Mouse (Mus musculus) adrenal gland, postnatal 10 days (tissue): ENCODE results near the gene Map1s. TPM values are rescaled to one million over a fixed set of nuclear protein-coding genes. Genes with fewer than 3 reads are reported as not detected.

Experiments used
- DNase-seq: peaks from one replicate; pipeline ENCODE4 v3.0.0; 2021; ENCODE audit warnings: mixed read lengths
- long read RNA-seq, 2 experiments: library from polyadenylated mRNA; stranded (forward); transcript quantifications; one replicate each; pipeline ENCODE4 v2.0.0; 2021
- total RNA-seq, 2 experiments: library from RNA; stranded (reverse); gene quantifications; 2 replicates each; pipeline ENCODE4 v1.2.3; 2021

Gene Map1s
- total RNA-seq, result 10 to 100 TPM; 26.7 to 30.2 TPM
- long read RNA-seq, experiment 1, partial matches to known transcripts, result 13 of 16 reads
- long read RNA-seq, experiment 1, other reads (novel, unspliced or antisense), result 1 of 16 reads
- long read RNA-seq, experiment 2, transcript Map1s-201 (7 exons, 3,314 nt), result major isoform, 12 of 19 reads
- long read RNA-seq, experiment 2, partial matches to known transcripts, result 3 of 19 reads
- long read RNA-seq, experiment 2, other reads (novel, unspliced or antisense), result 4 of 19 reads

DNA sequence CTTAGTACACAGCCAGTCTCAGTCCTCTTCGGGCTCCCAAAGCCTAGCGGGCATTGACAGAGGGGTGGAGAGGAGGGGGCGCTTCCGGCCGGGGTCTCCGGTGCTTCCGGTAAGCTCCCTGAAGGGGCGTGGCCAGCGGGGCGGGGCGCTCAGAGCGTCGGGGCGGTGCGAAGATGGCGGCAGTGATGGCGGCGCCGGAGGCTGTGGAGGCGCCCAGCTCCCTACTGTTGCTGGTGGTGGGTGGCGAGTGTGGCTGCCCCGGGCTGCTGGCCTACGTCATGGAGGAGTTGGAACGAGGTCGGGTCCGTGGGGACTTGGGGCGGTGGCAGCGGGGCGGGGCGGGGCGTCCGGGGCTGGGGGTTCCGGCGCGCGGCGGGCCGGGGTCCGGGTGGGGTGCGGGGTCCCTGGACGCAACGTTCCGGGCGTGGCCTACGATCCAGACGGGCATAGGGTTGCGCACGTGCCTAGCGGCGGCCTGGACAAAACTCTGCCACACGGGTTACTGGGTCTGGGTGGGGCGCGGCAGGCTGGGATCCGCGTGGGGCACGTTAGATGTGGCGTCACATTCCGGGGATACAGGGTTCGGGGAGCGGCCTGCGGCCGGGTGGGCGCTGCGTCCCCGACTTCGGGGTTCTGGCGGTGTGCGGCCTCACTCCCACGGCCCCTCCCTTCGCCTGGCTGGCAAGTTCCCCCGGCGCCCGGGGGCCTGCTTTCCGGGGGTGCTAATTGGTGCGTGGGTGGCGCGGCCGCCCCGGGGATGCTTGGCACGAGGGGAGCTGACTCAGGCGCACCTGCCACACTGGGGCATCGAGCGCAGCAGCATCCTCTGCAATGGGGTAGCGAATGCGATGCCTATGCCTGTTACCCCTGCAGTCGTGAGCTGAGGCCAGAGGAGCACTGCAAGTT is at the start of gene Map1s:
Gene Map1s (plus strand): TSS at position 102 of the 906 bp plus-strand sequence.
- peak; percentile 86 for DNase-seq

DNA sequence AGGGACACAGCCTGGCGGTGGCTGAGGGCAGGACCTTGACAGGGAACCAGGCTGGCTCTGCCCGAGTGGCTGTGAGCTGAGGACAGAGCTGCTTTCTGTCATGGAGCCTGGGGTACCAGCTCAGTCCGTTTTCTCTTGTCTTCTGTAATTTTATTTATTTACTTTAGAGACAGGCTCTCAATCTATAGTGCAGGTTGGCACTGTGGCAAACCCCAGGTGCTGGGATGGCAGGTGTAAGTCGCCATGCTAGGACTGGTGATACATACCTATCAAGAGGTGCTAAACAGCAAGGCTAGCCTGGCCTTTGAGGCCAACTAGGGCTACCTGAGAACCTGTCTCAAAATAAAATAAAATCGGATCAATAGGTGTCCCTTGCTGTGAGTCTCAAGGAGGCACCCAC is 49.7 kb upstream of the Map1s start:
- DNase-seq, result no peak

DNA sequence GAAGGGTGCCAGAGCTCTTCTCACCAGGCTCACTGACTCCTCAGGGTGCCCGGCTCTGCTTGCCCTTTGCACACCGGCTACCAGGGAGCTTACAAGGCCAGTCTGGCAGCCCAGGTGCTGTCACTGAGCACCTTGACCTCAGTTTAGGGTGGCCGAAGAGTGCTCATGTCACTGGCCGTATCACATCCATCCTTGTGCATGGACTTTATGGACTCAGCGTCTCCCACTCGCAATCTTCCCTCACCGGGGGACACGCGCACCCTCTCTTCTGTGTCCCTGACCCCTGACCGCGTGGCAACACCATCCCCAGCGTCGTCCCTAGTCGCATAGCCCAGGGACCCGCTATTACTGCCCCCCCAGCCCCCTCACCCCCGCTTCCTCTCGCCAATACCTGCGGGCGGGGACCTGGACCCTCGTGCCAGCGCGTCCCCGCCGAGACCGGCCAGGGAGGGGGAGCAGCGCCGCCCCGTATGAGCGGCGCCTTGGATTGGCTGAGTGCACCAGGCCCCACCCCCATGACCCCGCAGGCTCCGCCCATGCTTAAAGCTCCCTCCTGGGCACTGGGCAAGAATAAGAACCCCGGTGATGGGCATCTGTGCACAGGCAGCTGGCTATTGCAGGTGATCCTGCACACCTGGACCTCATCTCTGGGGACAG is 49.1 kb upstream of the Map1s start:
- DNase-seq, result peak; percentile 88

DNA sequence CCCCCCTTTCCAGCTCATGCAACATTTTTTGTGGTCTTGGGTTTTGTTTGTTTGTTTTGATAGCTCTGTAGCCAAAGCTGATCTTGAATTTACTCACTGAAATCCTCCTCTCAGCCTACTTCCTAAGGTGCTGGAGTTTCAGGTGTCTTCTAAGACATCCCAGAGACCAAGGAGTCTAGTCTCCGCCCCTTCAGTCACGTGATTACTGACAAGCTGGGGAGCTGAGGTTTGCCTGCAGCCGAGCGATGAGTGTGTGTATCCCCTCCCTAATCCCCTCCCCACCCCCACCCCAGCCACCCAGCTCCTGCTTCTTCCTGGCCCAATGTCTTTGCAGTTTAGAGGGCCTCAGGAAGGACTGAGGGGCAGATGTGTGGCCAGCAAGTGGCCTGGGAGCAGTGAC is 48.2 kb upstream of the Map1s start:
- no peak for DNase-seq

DNA sequence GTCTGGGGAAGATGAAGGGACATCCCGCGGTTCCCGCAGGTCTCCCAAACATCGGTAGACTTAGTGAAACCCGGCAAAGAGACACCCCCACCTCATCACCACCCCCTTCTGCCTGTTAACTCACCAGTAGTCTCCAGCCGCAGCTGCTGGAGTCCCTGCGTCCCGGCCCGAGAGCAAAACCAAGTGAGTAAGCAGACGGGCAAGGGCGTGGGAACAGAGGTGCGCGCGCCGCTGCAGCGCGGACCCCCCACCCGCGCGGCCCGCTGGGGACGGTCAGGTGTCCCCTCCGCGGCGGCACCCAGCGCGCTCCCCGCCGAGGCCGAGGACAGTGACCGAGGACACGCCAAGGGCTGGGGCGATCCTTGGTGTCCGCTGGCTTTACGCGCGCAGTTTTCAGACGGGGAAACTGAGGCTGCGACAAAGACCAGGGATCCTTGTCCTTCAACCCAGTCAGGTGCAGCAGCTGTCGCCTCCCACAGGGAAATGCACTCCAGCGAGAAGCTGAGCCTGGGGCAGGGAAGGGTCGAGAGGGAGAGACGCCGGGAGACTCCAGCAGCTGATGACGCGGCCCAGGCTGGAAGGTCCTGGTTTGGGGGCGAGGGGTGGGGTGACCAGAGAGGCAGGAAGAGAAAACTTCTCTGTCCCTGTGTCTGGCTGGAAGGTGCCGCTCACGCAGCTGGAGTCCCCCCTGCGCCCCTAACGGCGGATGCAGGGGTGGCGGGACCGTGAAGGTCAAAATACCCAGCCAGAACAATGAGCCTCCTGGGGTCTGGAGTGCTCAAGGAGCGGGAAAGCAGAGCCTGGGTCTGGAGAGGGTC is 42.7 kb upstream of the Map1s start, which contains the start of gene Kcnn1:
Gene Kcnn1 (minus strand): TSS at position 435 of the 818 bp plus-strand sequence.
- DNase-seq, result no peak

DNA sequence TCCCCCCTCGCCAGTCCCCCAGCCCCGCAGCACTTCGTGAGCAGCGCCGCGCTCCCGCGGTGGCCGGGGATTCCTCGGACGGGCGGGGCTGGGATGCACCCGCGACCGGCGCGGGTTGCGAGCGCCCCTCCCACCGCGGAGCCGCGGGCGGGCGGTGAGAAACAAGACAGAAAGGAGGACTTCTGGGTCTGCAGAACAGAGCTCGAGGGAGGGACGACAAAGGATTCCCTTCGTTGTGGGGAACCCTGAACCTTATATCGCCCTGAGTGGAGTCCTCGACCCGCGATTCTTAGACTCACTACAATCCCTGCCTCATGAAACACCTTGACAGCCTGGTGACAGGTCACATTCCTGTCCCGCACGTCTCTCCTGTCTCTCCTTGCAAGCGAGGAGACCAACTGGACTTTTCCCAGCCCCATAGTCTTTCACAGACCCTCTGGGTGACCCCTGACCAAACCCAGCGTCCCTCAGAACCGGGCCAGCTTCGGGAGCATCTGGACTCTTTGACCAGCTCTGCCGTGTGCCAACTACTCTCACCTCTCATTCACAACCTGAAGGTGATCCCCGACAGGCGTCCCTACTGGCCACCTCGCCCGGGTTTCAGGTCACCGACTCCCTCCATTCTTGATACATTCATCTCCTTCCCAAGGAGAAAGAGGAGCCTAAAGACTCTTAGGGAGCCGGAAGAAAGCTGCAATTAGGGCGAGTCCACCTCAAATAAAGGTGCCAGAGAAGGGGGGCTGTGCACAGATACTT is 41.6 kb upstream of the Map1s start:
- peak; percentile 39 for DNase-seq

DNA sequence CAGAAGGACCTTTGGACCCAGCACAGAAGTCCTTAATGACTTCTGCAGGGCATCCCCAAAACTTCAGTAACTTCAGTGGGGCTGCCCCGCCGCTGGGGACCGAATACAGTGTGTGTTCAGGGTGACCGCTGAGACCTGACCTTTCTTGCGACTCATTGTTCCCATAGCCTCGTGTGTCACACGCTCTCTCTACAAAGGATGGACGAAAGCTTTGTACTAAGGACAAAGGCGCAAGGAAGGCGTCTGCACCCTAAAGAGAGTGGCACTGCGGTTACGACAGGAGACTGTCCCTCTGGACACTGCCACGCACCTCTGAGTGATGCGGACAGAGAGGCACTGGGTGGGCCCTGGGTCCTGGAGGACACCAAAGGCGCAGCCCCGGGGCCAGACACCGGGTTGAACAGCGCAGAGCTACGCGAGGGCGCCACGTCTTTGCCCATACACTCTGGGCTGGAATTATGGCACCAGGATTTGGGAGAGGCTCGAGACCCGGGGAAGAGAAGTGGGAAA is 41.0 kb upstream of the Map1s start:
- peak; percentile 44 for DNase-seq

DNA sequence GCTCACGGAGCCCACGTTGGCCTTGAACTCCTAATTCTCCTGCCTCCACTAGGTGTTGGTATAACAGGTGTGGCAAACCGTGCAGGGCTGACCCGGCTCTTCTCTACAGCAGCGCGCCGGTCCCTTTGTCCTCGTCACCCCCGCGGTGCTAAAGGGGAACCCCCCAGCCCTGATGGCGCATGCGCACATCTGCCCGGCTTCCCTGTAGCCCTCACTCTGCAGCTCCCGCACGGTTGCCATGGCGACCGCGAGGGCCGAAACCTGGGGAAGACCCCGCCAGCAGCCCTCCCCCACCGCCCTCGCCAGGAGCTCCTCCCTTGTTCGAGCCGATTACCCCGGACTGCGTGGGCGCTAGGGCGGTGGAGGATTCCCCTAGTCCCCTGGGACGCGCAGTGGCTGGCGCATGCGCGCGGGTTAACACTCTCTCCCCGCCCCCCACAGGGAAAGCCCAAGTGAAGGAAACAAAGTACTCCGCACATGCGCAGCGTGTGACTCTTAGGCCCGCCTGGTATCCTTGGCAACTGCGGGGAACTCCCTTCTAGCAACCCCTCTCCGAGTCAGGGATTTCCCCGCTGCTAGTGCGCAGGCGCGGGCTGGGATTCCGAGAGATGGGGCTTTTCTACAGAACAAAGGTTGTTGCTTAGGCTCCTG is 40.3 kb upstream of the Map1s start:
- DNase-seq, result peak; percentile 99

DNA sequence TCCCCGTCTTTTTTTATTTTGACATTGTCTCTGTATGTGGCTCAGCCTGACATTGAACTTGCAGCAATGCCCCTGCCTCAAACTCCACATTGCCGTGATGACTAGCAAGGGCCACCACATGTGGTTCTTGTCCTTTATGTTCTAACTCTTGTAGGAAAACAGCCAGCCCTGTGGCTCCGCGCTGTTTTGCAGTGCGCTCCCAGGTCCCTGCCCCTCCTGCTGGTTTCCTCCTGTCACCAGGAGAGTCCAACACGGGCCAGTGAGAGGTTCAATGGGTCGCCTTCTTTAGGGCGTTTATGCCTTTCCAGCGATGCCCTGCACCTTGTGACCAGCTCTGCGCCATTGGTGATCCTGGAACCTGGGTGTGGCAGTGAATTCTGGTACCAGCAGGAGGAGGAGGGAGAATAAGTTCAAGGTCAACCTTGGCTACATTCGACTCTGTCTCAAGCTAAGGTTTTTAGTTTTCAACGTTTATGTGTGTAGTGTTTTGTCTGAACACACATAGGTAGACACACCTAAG is 39.7 kb upstream of the Map1s start:
- no peak for DNase-seq

DNA sequence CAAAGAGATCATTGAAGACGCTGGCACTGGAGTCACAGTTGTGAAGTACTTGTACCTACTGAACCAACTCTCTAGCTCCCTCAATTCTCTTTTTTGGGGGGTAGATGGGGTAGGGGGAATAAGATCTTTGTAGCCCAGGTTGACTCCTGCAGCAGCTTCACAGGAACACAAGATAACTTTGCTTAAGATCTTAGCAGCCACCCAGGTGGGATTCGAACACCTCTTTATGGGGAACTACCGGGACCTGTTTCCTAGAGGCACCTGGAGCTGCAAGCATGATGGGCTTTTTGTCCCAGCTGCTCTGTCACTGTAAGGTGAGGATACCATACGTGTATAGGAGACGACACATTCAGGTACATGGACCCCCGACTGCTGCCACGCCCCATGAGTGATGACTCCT is 39.2 kb upstream of the Map1s start:
- no peak for DNase-seq

DNA sequence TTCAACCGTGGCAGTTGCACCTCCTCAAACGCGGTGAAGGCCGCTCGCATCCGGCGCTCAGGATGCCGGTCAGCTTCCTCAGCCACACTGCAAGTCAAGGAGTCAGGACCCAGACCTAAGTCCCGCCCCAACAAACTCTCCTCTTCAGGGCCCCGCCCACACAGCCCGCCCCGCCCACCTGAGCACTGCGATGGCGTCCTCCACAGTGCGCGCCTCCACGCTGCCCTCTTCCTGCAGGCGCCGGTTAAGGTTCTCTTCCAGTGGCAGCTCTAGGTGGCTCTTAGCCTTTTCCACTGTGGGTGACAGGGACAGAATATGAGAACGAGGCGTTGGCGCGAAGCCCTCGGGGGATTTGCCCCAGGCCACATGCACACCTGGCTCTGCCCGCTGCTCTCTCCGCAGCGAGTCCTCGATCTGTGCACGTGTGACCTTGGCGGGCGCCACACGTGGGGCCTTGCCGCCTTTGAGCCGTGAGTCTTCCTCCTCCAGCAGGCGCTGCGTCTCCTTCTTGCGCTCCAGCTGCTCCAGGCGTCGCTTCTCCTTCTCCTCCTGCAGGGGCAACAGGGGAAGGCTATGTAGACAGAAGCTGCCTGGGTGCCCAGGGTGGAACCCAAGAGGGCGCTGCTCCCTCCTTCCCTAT is 37.1 kb upstream of the Map1s start:
- DNase-seq, result peak; percentile 71

DNA sequence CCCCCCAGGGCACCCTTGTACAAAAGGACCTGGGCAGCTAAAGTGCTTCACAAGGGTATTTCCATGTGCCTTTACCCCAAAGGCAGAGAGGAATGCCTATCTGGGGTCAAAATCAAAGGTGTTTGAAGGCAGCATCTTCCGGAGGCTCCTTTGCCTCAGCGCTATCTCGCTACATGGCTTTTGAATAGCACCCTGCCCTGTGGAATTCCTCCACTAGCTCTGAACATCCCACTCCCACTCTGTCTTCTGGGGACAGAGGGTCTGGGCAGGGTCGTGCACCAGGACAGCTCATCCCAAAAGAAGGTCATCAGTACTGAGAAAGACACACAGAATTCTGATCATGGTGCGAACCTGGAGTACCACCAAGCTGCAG is 36.5 kb upstream of the Map1s start:
- DNase-seq, result no peak

DNA sequence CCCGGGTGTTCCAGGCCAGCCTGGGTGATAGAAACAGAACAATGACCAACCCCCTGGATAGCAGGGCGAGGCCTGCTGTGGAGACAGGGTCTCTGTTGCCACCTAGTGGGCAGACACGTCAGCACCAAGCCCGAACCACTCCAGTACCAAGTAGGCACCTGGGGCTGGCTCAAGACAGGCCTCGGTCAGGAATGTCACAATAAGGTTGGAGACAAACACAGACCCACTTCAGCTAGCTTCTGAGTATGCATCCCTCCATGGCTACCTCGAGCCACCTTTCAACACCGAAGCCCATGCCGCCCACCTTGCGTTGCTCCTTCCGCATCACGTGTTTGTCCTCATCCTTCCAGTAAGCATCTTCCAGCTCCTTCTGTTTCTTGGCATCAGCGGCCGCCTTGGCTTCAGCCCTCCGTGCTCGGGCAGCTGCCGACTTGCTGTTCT is 36.1 kb upstream of the Map1s start:
- peak; percentile 86 for DNase-seq

DNA sequence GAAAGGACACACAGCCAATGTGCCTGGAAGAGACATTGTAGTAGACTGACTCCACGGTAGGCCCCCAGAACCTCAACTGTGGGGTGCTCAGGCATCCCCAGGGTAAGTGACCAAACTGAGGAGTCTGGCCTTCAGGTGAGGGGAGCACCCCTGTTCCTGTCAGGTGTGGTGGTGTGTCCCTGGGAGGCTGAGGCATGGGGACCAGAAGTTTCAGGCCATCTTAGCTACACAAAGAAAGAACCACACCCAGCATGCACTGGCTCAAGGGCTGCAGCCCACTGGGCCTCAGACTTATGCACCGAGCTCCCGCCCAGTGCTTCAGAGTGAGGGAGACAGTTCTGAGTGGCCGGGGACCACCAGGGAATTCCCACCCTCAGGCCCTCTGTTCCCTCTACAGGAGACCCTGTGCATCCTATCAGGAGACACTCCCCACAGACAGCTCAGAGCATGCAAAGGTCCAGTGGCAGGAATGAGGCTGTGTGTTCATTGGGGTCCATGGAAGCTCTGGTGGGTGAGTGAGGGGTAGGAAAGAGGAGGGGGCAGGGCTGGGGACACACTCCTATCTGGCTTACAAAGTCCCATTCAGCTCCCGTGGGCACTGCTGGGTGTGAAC is 34.4 kb upstream of the Map1s start:
- DNase-seq, result no peak

DNA sequence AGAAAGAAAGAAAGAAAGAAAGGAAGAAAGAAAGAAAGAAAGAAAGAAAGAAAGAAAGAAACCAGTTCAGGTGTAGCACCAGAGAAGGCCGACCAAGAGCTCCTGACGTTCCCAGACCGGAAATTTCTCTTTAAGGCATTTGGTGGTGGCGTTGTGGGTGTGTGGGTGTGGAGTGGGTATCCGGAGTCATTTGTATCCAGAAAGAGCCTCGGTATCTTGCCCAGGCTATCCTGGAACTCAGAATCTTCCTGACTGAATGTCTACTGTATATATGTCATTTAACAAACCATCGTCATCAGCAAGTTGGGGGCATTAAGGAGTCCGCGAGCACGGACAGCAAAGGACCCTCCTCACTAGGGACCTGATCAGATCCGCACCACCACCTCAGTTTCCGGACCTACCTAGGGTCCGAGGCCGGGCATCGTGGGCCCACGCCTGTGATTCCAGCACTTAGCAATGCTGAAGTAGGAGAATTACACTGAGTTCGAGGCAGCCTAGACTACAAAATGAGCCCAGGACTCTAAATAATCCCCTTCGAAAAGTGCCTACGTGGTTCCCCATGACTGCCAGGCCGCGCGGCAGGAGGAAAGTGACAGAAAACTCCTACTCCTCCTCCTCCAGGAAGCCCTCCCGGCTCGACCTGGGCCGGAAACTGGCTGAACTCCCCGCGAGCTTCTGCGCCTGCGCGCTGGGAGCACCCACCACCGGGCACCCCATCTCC is 32.9 kb upstream of the Map1s start:
- no peak for DNase-seq

DNA sequence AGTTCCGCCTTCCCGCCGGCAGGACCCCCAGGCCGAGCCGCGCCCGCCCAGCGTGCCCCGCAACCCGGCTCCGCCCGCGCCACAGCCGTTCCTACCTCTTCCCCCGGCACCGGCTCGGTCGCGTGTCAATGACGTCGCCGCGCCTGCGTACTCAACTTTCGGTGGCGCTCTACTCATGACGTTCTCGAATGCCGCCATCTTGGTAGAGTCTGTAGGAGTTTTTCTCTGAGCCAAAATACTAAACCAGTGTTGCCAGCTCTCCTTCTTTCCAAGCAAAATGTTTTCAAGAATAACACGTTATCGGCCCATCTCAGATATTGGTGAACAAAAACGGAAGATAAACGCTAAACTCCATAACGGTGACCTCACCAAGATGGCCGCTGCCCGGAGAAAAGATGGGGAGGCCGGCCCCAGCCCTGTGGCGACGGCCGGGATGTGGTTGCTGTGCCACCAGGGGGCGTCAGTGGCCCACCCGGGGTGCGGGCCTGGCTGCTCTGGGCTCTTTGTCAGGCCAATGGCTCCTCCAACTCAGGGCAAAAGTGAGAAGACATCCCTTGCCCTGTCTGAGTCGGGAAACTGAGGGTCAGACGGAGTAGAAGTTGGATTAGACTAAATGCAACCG is 32.3 kb upstream of the Map1s start, which contains the start of gene Ccdc124:
Gene Ccdc124 (minus strand): TSS at position 572 of the 622 bp plus-strand sequence.
- DNase-seq, result peak; percentile 98

DNA sequence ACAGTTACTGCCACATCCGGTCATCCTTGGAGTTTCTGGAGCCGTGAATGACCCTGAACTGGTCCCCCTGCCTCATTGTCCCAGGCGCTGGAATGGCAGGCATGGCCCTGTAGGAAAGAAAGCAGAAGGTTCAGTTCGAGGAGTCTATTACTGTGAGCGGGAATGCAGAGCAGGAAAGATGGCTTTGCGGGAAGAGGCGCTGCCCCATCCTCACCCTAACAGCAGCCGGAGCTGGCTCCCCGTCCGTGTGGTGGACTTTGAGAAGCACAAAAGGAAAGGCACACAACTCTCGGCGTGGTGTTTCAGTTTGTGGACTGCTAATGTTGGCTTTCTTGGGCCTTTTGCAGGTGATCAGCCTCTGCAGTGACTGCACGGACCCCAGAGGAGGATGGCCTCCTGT is 31.3 kb upstream of the Map1s start:
- no peak for DNase-seq

DNA sequence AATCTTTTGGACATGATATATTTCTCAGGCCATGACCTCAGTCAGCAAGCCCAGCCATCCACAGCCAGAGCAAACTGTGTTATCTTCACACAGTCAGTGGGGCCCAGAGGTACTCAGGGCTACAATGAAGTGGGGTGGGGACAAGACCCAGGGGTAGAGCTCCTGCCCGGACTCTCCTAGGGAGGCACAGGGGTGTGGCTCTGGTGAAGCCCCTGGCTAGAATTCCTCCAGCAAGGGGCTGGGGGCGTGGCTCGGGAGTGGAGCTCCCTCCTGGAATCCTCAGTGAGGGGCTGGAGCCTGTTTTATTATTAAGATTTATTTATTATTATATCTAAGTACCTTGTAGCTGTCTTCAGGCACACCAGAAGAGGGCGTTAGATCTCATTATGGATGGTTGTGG is 29.4 kb upstream of the Map1s start:
- no peak for DNase-seq
